Mouse (Mus musculus) myocyte (in vitro differentiated cells): ENCODE data around the gene Pmf1. TPM values are rescaled to one million over a fixed set of nuclear protein-coding genes. Genes with fewer than 3 reads are reported as not detected.
A peak's percentile ranks its signal among the peaks of the same experiment; 100 is the strongest.

Experiments
- H3K27me3 ChIP-seq: one replicate; pipeline ENCODE4 v1.6.1; 2011; ENCODE audit not compliant: control insufficient read depth, insufficient read depth, insufficient read length
- H3K36me3 ChIP-seq: one replicate; pipeline ENCODE4 v1.6.1; 2011; ENCODE audit not compliant: control insufficient read depth, insufficient read depth
- H3K4me2 ChIP-seq: one replicate; pipeline ENCODE4 v1.6.1; 2011; ENCODE audit warnings: low read depth, control low read depth
- H3K4me3 ChIP-seq: one replicate; pipeline ENCODE4 v1.5.1; 2011; ENCODE audit warnings: mild to moderate bottlenecking, control low read depth, moderate library complexity
- H3K79me2 ChIP-seq: one replicate; pipeline ENCODE4 v1.6.1; 2011; ENCODE audit not compliant: control insufficient read depth, insufficient read depth
- H3ac ChIP-seq: one replicate; pipeline ENCODE4 v1.6.1; 2011; ENCODE audit not compliant: control insufficient read depth, insufficient read length
- CEBPB ChIP-seq: IDR thresholded peaks from 2 replicates; pipeline ENCODE4 v1.6.1; 2011; ENCODE audit warnings: mild to moderate bottlenecking, moderate library complexity; ENCODE audit not compliant: poor library complexity, insufficient read depth, severe bottlenecking
- E2F4 ChIP-seq: IDR thresholded peaks from one replicate; pipeline ENCODE4 v1.6.1; 2011; ENCODE audit warnings: mild to moderate bottlenecking, control low read depth, moderate library complexity; ENCODE audit not compliant: insufficient read depth
- MAX ChIP-seq: IDR thresholded peaks from one replicate; pipeline ENCODE4 v1.6.1; 2011; ENCODE audit warnings: low read depth, mild to moderate bottlenecking, control low read depth
- MYOD1 ChIP-seq, 3 experiments: IDR thresholded peaks; one replicate each; pipeline ENCODE4 v1.6.1; 2011; ENCODE audit warnings: control low read depth in 2 of 3, low read depth in 2 of 3, mild to moderate bottlenecking in 2 of 3, moderate library complexity in 1 of 3; ENCODE audit not compliant: insufficient read length in 2 of 3, control insufficient read depth in 1 of 3
- MYOG ChIP-seq, 3 experiments: IDR thresholded peaks; one replicate each; pipeline ENCODE4 v1.6.1; 2011; ENCODE audit warnings: control low read depth in 2 of 3, low read depth in 2 of 3, mild to moderate bottlenecking in 2 of 3; ENCODE audit not compliant: insufficient read length in 2 of 3, control insufficient read depth in 1 of 3, insufficient read depth in 1 of 3
- POLR2A ChIP-seq: IDR thresholded peaks from one replicate; pipeline ENCODE4 v1.6.1; 2011; ENCODE audit warnings: low read depth, mild to moderate bottlenecking, control low read depth, moderate library complexity; ENCODE audit not compliant: insufficient read length
- POLR2AphosphoS2 ChIP-seq: IDR thresholded peaks from one replicate; pipeline ENCODE4 v1.6.1; 2011; ENCODE audit warnings: low read depth, control low read depth; ENCODE audit not compliant: insufficient read length
- REST ChIP-seq: IDR thresholded peaks from one replicate; pipeline ENCODE4 v1.6.1; 2011; ENCODE audit warnings: mild to moderate bottlenecking, control low read depth, moderate library complexity; ENCODE audit not compliant: insufficient read depth, insufficient read length
- SRF ChIP-seq: IDR thresholded peaks from one replicate; pipeline ENCODE4 v1.6.1; 2011; ENCODE audit warnings: low read depth; ENCODE audit not compliant: control insufficient read depth, insufficient read length
- TCF12 ChIP-seq: IDR thresholded peaks from one replicate; pipeline ENCODE4 v1.6.1; 2011; ENCODE audit warnings: mild to moderate bottlenecking, control low read depth; ENCODE audit not compliant: poor library complexity, insufficient read depth, severe bottlenecking
- TCF3 ChIP-seq: IDR thresholded peaks from one replicate; pipeline ENCODE4 v1.6.1; 2011; ENCODE audit warnings: low read depth, control low read depth; ENCODE audit not compliant: insufficient read length
- USF1 ChIP-seq: IDR thresholded peaks from one replicate; pipeline ENCODE4 v1.6.1; 2011; ENCODE audit warnings: low read depth, mild to moderate bottlenecking, control low read depth, moderate library complexity
- polyA plus RNA-seq: library from polyadenylated mRNA; unstranded; fragments of >200 nt; fragmentation: generic; extraction: Trizol; gene quantifications from one replicate; pipeline ENCODE4 v1.2.1, GENCODE M21; 2012; ENCODE audit warnings: missing spikeins

Gene Pmf1
- polyA plus RNA-seq, 1 experiment: 59.0 TPM

- no peaks in the 10 kb centered on the region for H3K27me3 ChIP-seq
- no peaks in the 10 kb centered on the region for H3K36me3 ChIP-seq
- no peak overlapping the region for H3K4me2 ChIP-seq
- H3K79me2 ChIP-seq: no peaks in the 10 kb centered on the region
- H3ac ChIP-seq: no peak overlapping the region
- TF ChIP-seq E2F4 (no peak), USF1 (no peak), REST (no peak), MYOD1 (IDR thresholded peaks at IDR 0.05; ENCODE audit: control insufficient read depth in 1 of 3, insufficient read length in 2 of 3, low read depth in 2 of 3) (no peak), POLR2A (no peak), TCF3 (no peak), CEBPB (no peak), MAX (no peak), POLR2AphosphoS2 (no peak), TCF12 (no peak), SRF (no peak), MYOG (IDR thresholded peaks at IDR 0.05; ENCODE audit: control insufficient read depth in 1 of 3, insufficient read depth in 1 of 3, insufficient read length in 2 of 3, low read depth in 2 of 3) (no peak)
- H3K4me3 ChIP-seq: no peak overlapping the region
Measured at GRCm38 (mm10) chr3:88455588-88456264, 45.6 kb upstream of the Pmf1 start.

GRCm38 (mm10) chr3:88454762-88455587 lies 44.8 kb upstream of the Pmf1 start:
- Histone ChIP-seq H3K79me2 (no peaks in the 10 kb centered on the region), H3ac (no peak overlapping the region), H3K4me3 (no peak overlapping the region), H3K4me2 (no peak overlapping the region), H3K36me3 (no peaks in the 10 kb centered on the region), H3K27me3 (no peaks in the 10 kb centered on the region)
- TF ChIP-seq TCF3: no peak
- TF ChIP-seq USF1: no peak
- no peak for TF ChIP-seq E2F4

- TF ChIP-seq CEBPB: no peak
- TF ChIP-seq REST: no peak
- no peak for TF ChIP-seq POLR2AphosphoS2
- TF ChIP-seq TCF12: no peak
- TF ChIP-seq MAX: no peak
- no peak for TF ChIP-seq E2F4
- TF ChIP-seq MYOG (IDR thresholded peaks at IDR 0.05; ENCODE audit: control insufficient read depth in 1 of 3, insufficient read depth in 1 of 3, insufficient read length in 2 of 3, low read depth in 2 of 3): no peak
- no peak for TF ChIP-seq TCF3
- TF ChIP-seq USF1: no peak
- TF ChIP-seq POLR2A: no peak
- H3K27me3 ChIP-seq: no peaks in the 10 kb centered on the region
- H3K4me3 ChIP-seq: no peak overlapping the region
- H3K4me2 ChIP-seq: no peak overlapping the region
- no peak overlapping the region for H3ac ChIP-seq
- no peaks in the 10 kb centered on the region for H3K79me2 ChIP-seq
- no peaks in the 10 kb centered on the region for H3K36me3 ChIP-seq
Measured at GRCm38 (mm10) chr3:88453986-88454385, 43.9 kb upstream of the Pmf1 start.

GRCm38 (mm10) chr3:88453369-88453768 lies 43.2 kb upstream of the Pmf1 start:
- Histone ChIP-seq H3K4me2 (no peak overlapping the region), H3K36me3 (no peaks in the 10 kb centered on the region), H3K79me2 (no peaks in the 10 kb centered on the region), H3ac (no peak overlapping the region), H3K4me3 (no peak overlapping the region), H3K27me3 (no peaks in the 10 kb centered on the region)
- TF ChIP-seq E2F4 (no peak), POLR2A (no peak), MYOG (IDR thresholded peaks at IDR 0.05; ENCODE audit: control insufficient read depth in 1 of 3, insufficient read depth in 1 of 3, insufficient read length in 2 of 3, low read depth in 2 of 3) (no peak), MAX (no peak), CEBPB (no peak), REST (no peak), USF1 (no peak), TCF3 (no peak)

- Histone ChIP-seq H3K4me3 (no peak overlapping the region), H3K4me2 (peak overlapping the region; percentile 18), H3K79me2 (no peaks in the 10 kb centered on the region), H3ac (no peak overlapping the region), H3K36me3 (no peaks in the 10 kb centered on the region), H3K27me3 (no peaks in the 10 kb centered on the region)
- TF ChIP-seq TCF3 (peak; percentile 45), MYOD1 (IDR thresholded peaks at IDR 0.05; ENCODE audit: control insufficient read depth in 1 of 3, insufficient read length in 2 of 3, low read depth in 2 of 3) (peak; percentile 54 to 91 (median 79)), MYOG (IDR thresholded peaks at IDR 0.05; ENCODE audit: control insufficient read depth in 1 of 3, insufficient read depth in 1 of 3, insufficient read length in 2 of 3, low read depth in 2 of 3) (peak in 2 of 3 experiments; percentile 52 to 84), POLR2AphosphoS2 (no peak)
Measured at GRCm38 (mm10) chr3:88452716-88453115, 42.6 kb upstream of the Pmf1 start.
